Mouse (Mus musculus) spleen, postnatal 36 days (tissue): ENCODE measurements at regions not wholly inside any gene's neighbourhood (a gene's known extent, or its start where the extent isn't known, plus 50 kb on each side); places are given as distances from the start of the nearest gene placed in this dataset.
A peak's percentile ranks its signal among the peaks of the same experiment; 100 is the strongest.
"Not testable (repeated sequence)": the region's sequence is repeated elsewhere in the genome, so short reads cannot be mapped to it uniquely, and the experiment has no call there.

ENCODE experiments used
- DNase-seq, 2 experiments: peaks; one replicate each; pipeline ENCODE4 v3.0.0; 2022; ENCODE audit warnings: low spot score in 2 of 2, mixed read lengths in 1 of 2

GRCm38 (mm10) chr6:68532599-68532998 is 997.0 kb upstream of the Tacstd2 start:
- no peak for DNase-seq

DNA sequence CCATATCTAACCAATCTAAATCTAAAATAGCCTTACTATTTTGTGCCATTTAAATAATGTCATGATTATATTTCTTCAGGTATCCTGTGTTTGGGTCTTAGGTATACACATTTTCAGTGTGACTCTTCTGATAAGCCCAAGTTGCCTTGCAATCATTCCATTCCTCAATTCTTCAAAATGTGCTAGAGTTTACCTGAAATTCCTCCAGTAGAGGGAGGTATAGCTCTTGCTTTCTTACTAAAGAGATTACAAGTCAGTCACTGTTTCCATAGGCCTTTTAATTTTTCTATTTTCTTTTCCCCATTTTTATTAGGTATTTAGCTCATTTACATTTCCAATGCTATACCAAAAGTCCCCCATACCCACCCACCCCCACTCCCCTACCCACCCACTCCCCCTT is 968.3 kb upstream of the Tacstd2 start:
- DNase-seq = no peak

DNA sequence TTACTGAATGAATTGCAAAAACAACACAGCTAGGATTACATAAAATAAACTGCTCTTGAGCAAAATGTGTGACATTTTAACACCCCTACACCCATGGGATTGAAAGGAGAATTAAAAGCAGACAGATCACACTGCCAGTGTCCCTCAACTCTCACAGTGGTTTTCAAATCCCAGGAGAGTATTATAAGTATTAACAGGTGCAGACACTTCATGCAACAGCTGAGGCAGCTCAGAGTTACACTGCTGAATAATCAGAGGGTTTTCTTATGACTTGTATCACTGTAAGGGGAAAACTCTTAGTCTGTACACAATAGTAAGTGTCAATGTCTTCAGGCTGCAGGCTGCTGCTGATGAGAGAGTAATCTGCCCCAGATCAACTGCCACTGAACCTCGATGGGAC is 945.5 kb upstream of the Tacstd2 start:
- DNase-seq = peak; percentile 29 to 32

GRCm38 (mm10) chr6:68474872-68475271 is 939.3 kb upstream of the Tacstd2 start:
- no peak for DNase-seq

- not testable (repeated sequence) for DNase-seq
Observed at GRCm38 (mm10) chr6:68453061-68453803, 917.6 kb upstream of the Tacstd2 start.

DNA sequence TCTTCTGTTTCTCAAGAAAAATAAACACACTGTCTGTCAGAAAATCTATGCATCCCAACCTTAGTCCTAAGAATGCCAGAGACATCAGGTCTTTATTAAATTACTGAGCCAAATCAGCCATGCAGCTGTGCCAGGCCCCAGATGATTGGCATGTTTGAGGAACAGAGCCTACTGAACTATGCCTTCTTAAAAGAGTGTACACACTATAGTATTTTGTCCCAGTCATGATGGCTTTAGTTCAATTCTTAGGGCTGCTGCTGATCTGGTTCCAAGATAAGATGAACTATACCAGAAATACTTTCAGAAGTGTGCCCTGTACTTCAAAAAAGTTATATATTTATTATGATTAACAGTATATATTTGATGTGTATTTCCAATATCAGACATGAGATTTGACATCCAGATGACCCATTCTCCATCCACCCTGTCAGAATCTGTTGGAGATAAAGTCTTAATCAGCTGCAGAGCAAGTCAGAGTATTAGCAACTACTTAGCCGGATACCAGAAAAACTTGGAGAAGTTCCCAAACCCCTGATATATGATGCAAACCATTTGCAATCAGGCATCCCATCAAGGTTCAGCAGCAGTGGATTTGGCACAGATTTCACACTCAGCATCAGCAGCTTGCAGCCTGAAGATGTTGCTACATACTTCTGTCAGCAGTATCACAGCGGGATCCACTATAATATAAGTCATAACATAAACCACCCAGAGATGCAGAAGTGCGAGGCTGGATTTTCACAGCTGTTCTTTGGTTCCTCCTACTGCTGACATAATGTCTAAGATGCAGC is 913.6 kb upstream of the Tacstd2 start:
- DNase-seq = no peak

- no peak for DNase-seq
Observed at GRCm38 (mm10) chr6:68445782-68446181, 910.2 kb upstream of the Tacstd2 start.

GRCm38 (mm10) chr6:68437184-68437583 is 901.6 kb upstream of the Tacstd2 start:
- DNase-seq = peak; percentile 71
